Mouse (Mus musculus) spleen, postnatal 10 days (tissue): ENCODE measurements around the gene Adamts12.

Experiments
- DNase-seq, 2 experiments: peaks; one replicate each; pipeline ENCODE4 v3.0.0; 2021 to 2022; ENCODE audit warnings: low spot score in 2 of 2

Adamts12 gene

GRCm38 (mm10) chr15:11287780-11288179 lies 223.2 kb downstream of the Adamts12 start:
- no peak for DNase-seq

GRCm38 (mm10) chr15:11292246-11292645 lies 227.7 kb downstream of the Adamts12 start:
- no peak for DNase-seq

GRCm38 (mm10) chr15:11295016-11295415 lies 230.4 kb downstream of the Adamts12 start:
- DNase-seq, result no peak

- DNase-seq, result no peak
Observed at GRCm38 (mm10) chr15:11297960-11298359, 233.4 kb downstream of the Adamts12 start.

- no peak for DNase-seq
Observed at GRCm38 (mm10) chr15:11317077-11317476, 252.5 kb downstream of the Adamts12 start.

GRCm38 (mm10) chr15:11320481-11320880 lies 255.9 kb downstream of the Adamts12 start:
- peak in 1 of 2 experiments; percentile 45 for DNase-seq

GRCm38 (mm10) chr15:11339467-11340180 lies 275.0 kb downstream of the Adamts12 start:
- no peak for DNase-seq

- DNase-seq, result no peak
Observed at GRCm38 (mm10) chr15:11355865-11356264, 291.3 kb downstream of the Adamts12 start.

- no peak for DNase-seq
Observed at GRCm38 (mm10) chr15:11357501-11357900, 292.9 kb downstream of the Adamts12 start.

- DNase-seq, result no peak
Observed at GRCm38 (mm10) chr15:11360888-11361287, 296.3 kb downstream of the Adamts12 start.

GRCm38 (mm10) chr15:11361824-11362223 lies 297.2 kb downstream of the Adamts12 start:
- DNase-seq, result no peak

GRCm38 (mm10) chr15:11364112-11364511 lies 299.5 kb downstream of the Adamts12 start:
- no peak for DNase-seq

GRCm38 (mm10) chr15:11364795-11365194 lies 300.2 kb downstream of the Adamts12 start:
- DNase-seq, result no peak

GRCm38 (mm10) chr15:11369572-11369971 lies 305.0 kb downstream of the Adamts12 start:
- DNase-seq, result no peak

- no peak for DNase-seq
Observed at GRCm38 (mm10) chr15:11370477-11371085, 306.0 kb downstream of the Adamts12 start.

- no peak for DNase-seq
Observed at GRCm38 (mm10) chr15:11379431-11380086, 315.0 kb downstream of the Adamts12 start.

GRCm38 (mm10) chr15:11380087-11380530 lies 315.5 kb downstream of the Adamts12 start:
- DNase-seq, result no peak

GRCm38 (mm10) chr15:11380616-11381015 lies 316.0 kb downstream of the Adamts12 start:
- no peak for DNase-seq

GRCm38 (mm10) chr15:11382585-11382984 lies 318.0 kb downstream of the Adamts12 start:
- DNase-seq, result no peak

GRCm38 (mm10) chr15:11383796-11384195 lies 319.2 kb downstream of the Adamts12 start:
- DNase-seq, result no peak

- no peak for DNase-seq
Observed at GRCm38 (mm10) chr15:11392903-11393302, 328.3 kb downstream of the Adamts12 start.

GRCm38 (mm10) chr15:11396421-11396820 lies 331.8 kb downstream of the Adamts12 start:
- no peak for DNase-seq
